Mouse (Mus musculus): ENCODE data around the gene Slmap. TPM values are rescaled to one million over a fixed set of nuclear protein-coding genes. Genes with fewer than 3 reads are reported as not detected.

The Slmap gene
- polyA plus RNA-seq, 1 experiment from 2014 or later: 23.5 TPM

- H3K27me3 ChIP-seq (ENCODE audit: control insufficient read depth, insufficient read depth, low read depth, low read length): no peaks in the 10 kb centered on the region
- no peak overlapping the region for H3K4me3 ChIP-seq (ENCODE audit: low read length)
- no peak for ATAC-seq (ENCODE audit: low read depth)
- H3K4me1 ChIP-seq (replicated peaks; ENCODE audit: control insufficient read depth, insufficient read depth, low read length): peaks cover 4% of the 10 kb centered on the region; the same call in 1 of the 2 replicates
- H3K36me3 ChIP-seq (ENCODE audit: control insufficient read depth, insufficient read depth, low read length): no peaks in the 10 kb centered on the region
- H3K9me3 ChIP-seq (ENCODE audit: control insufficient read depth, low read length): no peaks in the 10 kb centered on the region
- no peak overlapping the region for H3K27ac ChIP-seq (ENCODE audit: low read length)
- no peak overlapping the region for H3K9ac ChIP-seq (ENCODE audit: low read length)
- no peak overlapping the region for H3K4me2 ChIP-seq (ENCODE audit: low read depth, low read length)
Measured at GRCm38 (mm10) chr14:26439996-26440395, 94.7 kb downstream of the Slmap start.

GRCm38 (mm10) chr14:26437771-26438170 lies 97.0 kb downstream of the Slmap start:
- no peaks in the 10 kb centered on the region for H3K9me3 ChIP-seq (ENCODE audit: control insufficient read depth, low read length)

GRCm38 (mm10) chr14:26436304-26436703 lies 98.4 kb downstream of the Slmap start:
- Histone ChIP-seq H3K27me3 (ENCODE audit: control insufficient read depth, insufficient read depth, low read depth, low read length) (no peaks in the 10 kb centered on the region), H3K4me1 (replicated peaks; ENCODE audit: control insufficient read depth, insufficient read depth, low read length) (peaks cover 4% of the 10 kb centered on the region; the same call in 1 of the 2 replicates), H3K9ac (ENCODE audit: low read length) (no peak overlapping the region), H3K4me2 (ENCODE audit: low read depth, low read length) (no peak overlapping the region), H3K27ac (ENCODE audit: low read length) (no peak overlapping the region), H3K9me3 (ENCODE audit: control insufficient read depth, low read length) (no peaks in the 10 kb centered on the region), H3K4me3 (ENCODE audit: low read length) (no peak overlapping the region), H3K36me3 (ENCODE audit: control insufficient read depth, insufficient read depth, low read length) (peaks cover 2% of the 10 kb centered on the region; the same call in 1 of the 2 replicates)
- ATAC-seq (ENCODE audit: low read depth): no peak

More at GRCm38 (mm10) chr14:26437771-26438170, 97.0 kb downstream of the Slmap start:
- Histone ChIP-seq H3K4me3 (ENCODE audit: low read length) (no peak overlapping the region), H3K36me3 (ENCODE audit: control insufficient read depth, insufficient read depth, low read length) (peaks cover 2% of the 10 kb centered on the region; the same call in 1 of the 2 replicates), H3K27me3 (ENCODE audit: control insufficient read depth, insufficient read depth, low read depth, low read length) (no peaks in the 10 kb centered on the region), H3K27ac (ENCODE audit: low read length) (no peak overlapping the region), H3K4me1 (replicated peaks; ENCODE audit: control insufficient read depth, insufficient read depth, low read length) (peaks cover 4% of the 10 kb centered on the region; the same call in 1 of the 2 replicates), H3K4me2 (ENCODE audit: low read depth, low read length) (no peak overlapping the region), H3K9ac (ENCODE audit: low read length) (no peak overlapping the region)
- 66% methylated on average over 2 of the region's 2 CpGs for WGBS
- ATAC-seq (ENCODE audit: low read depth): no peak

GRCm38 (mm10) chr14:26432320-26432719 lies 102.4 kb downstream of the Slmap start:
- 67% methylated on average over 2 of the region's 2 CpGs for WGBS
- Histone ChIP-seq H3K4me3 (ENCODE audit: low read length) (no peak overlapping the region), H3K9me3 (ENCODE audit: control insufficient read depth, low read length) (no peaks in the 10 kb centered on the region), H3K4me2 (ENCODE audit: low read depth, low read length) (no peak overlapping the region), H3K27ac (ENCODE audit: low read length) (no peak overlapping the region), H3K4me1 (replicated peaks; ENCODE audit: control insufficient read depth, insufficient read depth, low read length) (no peaks in the 10 kb centered on the region), H3K36me3 (ENCODE audit: control insufficient read depth, insufficient read depth, low read length) (peaks cover 9% of the 10 kb centered on the region), H3K27me3 (ENCODE audit: control insufficient read depth, insufficient read depth, low read depth, low read length) (no peaks in the 10 kb centered on the region), H3K9ac (ENCODE audit: low read length) (no peak overlapping the region)
- no peak for ATAC-seq (ENCODE audit: low read depth)

- no peaks in the 10 kb centered on the region for H3K9me3 ChIP-seq (ENCODE audit: control insufficient read depth, low read length)
- no peak overlapping the region for H3K27ac ChIP-seq (ENCODE audit: low read length)
- no peak overlapping the region for H3K9ac ChIP-seq (ENCODE audit: low read length)
- H3K4me3 ChIP-seq (ENCODE audit: low read length): no peak overlapping the region
- H3K4me1 ChIP-seq (replicated peaks; ENCODE audit: control insufficient read depth, insufficient read depth, low read length): no peaks in the 10 kb centered on the region
- peaks cover 9% of the 10 kb centered on the region for H3K36me3 ChIP-seq (ENCODE audit: control insufficient read depth, insufficient read depth, low read length)
- WGBS: 80% methylated on average over 2 of the region's 2 CpGs
- ATAC-seq (ENCODE audit: low read depth): no peak
- no peaks in the 10 kb centered on the region for H3K27me3 ChIP-seq (ENCODE audit: control insufficient read depth, insufficient read depth, low read depth, low read length)
- no peak overlapping the region for H3K4me2 ChIP-seq (ENCODE audit: low read depth, low read length)
Measured at GRCm38 (mm10) chr14:26431919-26432318, 102.8 kb downstream of the Slmap start.

GRCm38 (mm10) chr14:26420231-26420630 lies 114.5 kb downstream of the Slmap start:
- Histone ChIP-seq H3K36me3 (ENCODE audit: control insufficient read depth, insufficient read depth, low read length) (peaks cover 16% of the 10 kb centered on the region), H3K9me3 (ENCODE audit: control insufficient read depth, low read length) (no peaks in the 10 kb centered on the region), H3K4me2 (ENCODE audit: low read depth, low read length) (no peak overlapping the region), H3K4me1 (replicated peaks; ENCODE audit: control insufficient read depth, insufficient read depth, low read length) (no peaks in the 10 kb centered on the region), H3K4me3 (ENCODE audit: low read length) (no peak overlapping the region), H3K27me3 (ENCODE audit: control insufficient read depth, insufficient read depth, low read depth, low read length) (no peaks in the 10 kb centered on the region), H3K9ac (ENCODE audit: low read length) (no peak overlapping the region), H3K27ac (ENCODE audit: low read length) (no peak overlapping the region)
- no peak for ATAC-seq (ENCODE audit: low read depth)
- WGBS: 57% methylated on average over 2 of the region's 2 CpGs

GRCm38 (mm10) chr14:26417956-26418355 lies 116.8 kb downstream of the Slmap start:
- ATAC-seq (ENCODE audit: low read depth): no peak
- no peaks in the 10 kb centered on the region for H3K4me1 ChIP-seq (replicated peaks; ENCODE audit: control insufficient read depth, insufficient read depth, low read length)
- peaks cover 14% of the 10 kb centered on the region for H3K36me3 ChIP-seq (ENCODE audit: control insufficient read depth, insufficient read depth, low read length)
- no peaks in the 10 kb centered on the region for H3K9me3 ChIP-seq (ENCODE audit: control insufficient read depth, low read length)
- H3K4me2 ChIP-seq (ENCODE audit: low read depth, low read length): no peak overlapping the region
- WGBS: 57% methylated on average over 5 of the region's 5 CpGs
- no peak overlapping the region for H3K27ac ChIP-seq (ENCODE audit: low read length)
- no peak overlapping the region for H3K9ac ChIP-seq (ENCODE audit: low read length)
- H3K4me3 ChIP-seq (ENCODE audit: low read length): no peak overlapping the region
- H3K27me3 ChIP-seq (ENCODE audit: control insufficient read depth, insufficient read depth, low read depth, low read length): no peaks in the 10 kb centered on the region

- no peaks in the 10 kb centered on the region for H3K9me3 ChIP-seq (ENCODE audit: control insufficient read depth, low read length)
- no peak for ATAC-seq (ENCODE audit: low read depth)
- H3K4me3 ChIP-seq (ENCODE audit: low read length): no peak overlapping the region
- H3K27me3 ChIP-seq (ENCODE audit: control insufficient read depth, insufficient read depth, low read depth, low read length): no peaks in the 10 kb centered on the region
- WGBS: 57% methylated on average over 4 of the region's 4 CpGs
- H3K36me3 ChIP-seq (ENCODE audit: control insufficient read depth, insufficient read depth, low read length): peaks cover 9% of the 10 kb centered on the region
- H3K4me1 ChIP-seq (replicated peaks; ENCODE audit: control insufficient read depth, insufficient read depth, low read length): no peaks in the 10 kb centered on the region
- H3K9ac ChIP-seq (ENCODE audit: low read length): no peak overlapping the region
- no peak overlapping the region for H3K27ac ChIP-seq (ENCODE audit: low read length)
- H3K4me2 ChIP-seq (ENCODE audit: low read depth, low read length): no peak overlapping the region
Measured at GRCm38 (mm10) chr14:26417088-26417487, 117.6 kb downstream of the Slmap start.

- Histone ChIP-seq H3K4me3 (ENCODE audit: low read length) (no peak overlapping the region), H3K36me3 (ENCODE audit: control insufficient read depth, insufficient read depth, low read length) (peaks cover 2% of the 10 kb centered on the region; the same call in 1 of the 2 replicates), H3K9ac (ENCODE audit: low read length) (no peak overlapping the region), H3K4me2 (ENCODE audit: low read depth, low read length) (no peak overlapping the region), H3K4me1 (replicated peaks; ENCODE audit: control insufficient read depth, insufficient read depth, low read length) (no peaks in the 10 kb centered on the region), H3K9me3 (ENCODE audit: control insufficient read depth, low read length) (no peaks in the 10 kb centered on the region), H3K27me3 (ENCODE audit: control insufficient read depth, insufficient read depth, low read depth, low read length) (no peaks in the 10 kb centered on the region), H3K27ac (ENCODE audit: low read length) (no peak overlapping the region)
- WGBS: 88% methylated on average over 1 of the region's 1 CpGs
- ATAC-seq (ENCODE audit: low read depth): no peak
Measured at GRCm38 (mm10) chr14:26413581-26413980, 121.2 kb downstream of the Slmap start.

- ATAC-seq (ENCODE audit: low read depth): no peak
- Histone ChIP-seq H3K27me3 (ENCODE audit: control insufficient read depth, insufficient read depth, low read depth, low read length) (no peaks in the 10 kb centered on the region), H3K4me2 (ENCODE audit: low read depth, low read length) (no peak overlapping the region), H3K9me3 (ENCODE audit: control insufficient read depth, low read length) (no peaks in the 10 kb centered on the region), H3K4me3 (ENCODE audit: low read length) (no peak overlapping the region), H3K4me1 (replicated peaks; ENCODE audit: control insufficient read depth, insufficient read depth, low read length) (no peaks in the 10 kb centered on the region), H3K9ac (ENCODE audit: low read length) (no peak overlapping the region), H3K27ac (ENCODE audit: low read length) (no peak overlapping the region), H3K36me3 (ENCODE audit: control insufficient read depth, insufficient read depth, low read length) (no peaks in the 10 kb centered on the region)
- WGBS: 94% methylated on average over 7 of the region's 7 CpGs
Measured at GRCm38 (mm10) chr14:26406746-26407145, 128.0 kb downstream of the Slmap start.
